Mouse (Mus musculus) heart, adult 2 months (tissue): Measurements from ENCODE around the gene Olfr1512.

Source experiments
- CTCF ChIP-seq: fragments of 200-600 bp; IDR thresholded peaks from 2 replicates; pipeline ENCODE4 v1.8.1; 2022; ENCODE audit warnings: antibody characterized with exemption, mild to moderate bottlenecking, moderate library complexity
- EP300 ChIP-seq: fragments of 200-500 bp; IDR thresholded peaks from 2 replicates; pipeline ENCODE4 v1.6.1; 2011; ENCODE audit warnings: low read depth, low read length, control low read depth; ENCODE audit not compliant: insufficient read depth
- POLR2A ChIP-seq: fragments of 200-500 bp; IDR thresholded peaks from 2 replicates; pipeline ENCODE4 v1.6.1; 2011; ENCODE audit warnings: mild to moderate bottlenecking, low read depth, low read length, control low read depth; ENCODE audit not compliant: insufficient read depth

- TF ChIP-seq CTCF: no peak
- no peak for TF ChIP-seq EP300
- TF ChIP-seq POLR2A: no peak
Measured at GRCm38 (mm10) chr14:52414273-52414672, 35.3 kb upstream of the Olfr1512 start, which contains the start of gene Olfr1510.
